Mouse (Mus musculus) liver, embryonic 14.5 days (tissue): ENCODE results near the gene Prpsap2. TPM values are rescaled to one million over a fixed set of nuclear protein-coding genes. Genes with fewer than 3 reads are reported as not detected.
"Not testable (repeated sequence)": the region's sequence is repeated elsewhere in the genome, so short reads cannot be mapped to it uniquely, and the experiment has no call there.

ENCODE experiments used
- ATAC-seq: fragments of 200-750 bp; cut with Nextera tagmentation; 2 replicates; pipeline ENCODE4 v1.8.0; 2017; ENCODE audit warnings: moderate number of reproducible peaks, mild to moderate bottlenecking, moderate library complexity; ENCODE audit not compliant: insufficient read depth
- DNase-seq, 3 experiments: peaks; one replicate each; pipeline ENCODE4 v3.0.0-alpha.2; 2012 to 2013; ENCODE audit warnings: low read depth in 3 of 3, low spot score in 3 of 3
- H3K27ac ChIP-seq: fragments of 300-500 bp; sonication (generic); 2 replicates; pipeline ENCODE4 v1.5.1; 2014; ENCODE audit warnings: moderate library complexity, mild to moderate bottlenecking, control low read depth, inconsistent platforms
- H3K27me3 ChIP-seq: fragments of 300-500 bp; sonication (generic); 2 replicates; pipeline ENCODE4 v1.6.1; 2014; ENCODE audit warnings: mild to moderate bottlenecking, low read length, moderate library complexity; ENCODE audit not compliant: control insufficient read depth, insufficient read depth
- H3K36me3 ChIP-seq: fragments of 300-500 bp; sonication (generic); replicated peaks from 2 replicates; pipeline ENCODE4 v1.6.1; 2014; ENCODE audit warnings: low read depth; ENCODE audit not compliant: control insufficient read depth, insufficient read depth
- H3K4me1 ChIP-seq, 2 experiments: fragments of 200-500 bp in 1 of 2; fragments of 300-500 bp in 1 of 2; sonication (generic) in 1 of 2; replicated peaks; 2 replicates each; pipeline ENCODE4 v1.6.1; 2012 to 2014; ENCODE audit warnings: antibody characterized with exemption in 1 of 2, inconsistent platforms in 1 of 2, low read length in 1 of 2; ENCODE audit not compliant: control insufficient read depth in 2 of 2, insufficient read depth in 2 of 2
- H3K4me2 ChIP-seq: fragments of 300-500 bp; sonication (generic); 2 replicates; pipeline ENCODE4 v1.6.1; 2014; ENCODE audit warnings: low read depth, mild to moderate bottlenecking, control low read depth, moderate library complexity
- H3K4me3 ChIP-seq, 2 experiments: fragments of 200-500 bp in 1 of 2; fragments of 300-500 bp in 1 of 2; sonication (generic) in 1 of 2; 2 replicates each; pipeline ENCODE4 v1.5.1; 2012 to 2014; ENCODE audit warnings: low read depth in 2 of 2, low read length in 2 of 2, mild to moderate bottlenecking in 2 of 2, control low read depth in 1 of 2, inconsistent platforms in 1 of 2, moderate library complexity in 1 of 2; ENCODE audit not compliant: insufficient read depth in 1 of 2
- H3K9ac ChIP-seq: fragments of 300-500 bp; sonication (generic); replicated peaks from 2 replicates; pipeline ENCODE4 v1.6.1; 2014; ENCODE audit warnings: mild to moderate bottlenecking, control low read depth, moderate library complexity
- H3K9me3 ChIP-seq: fragments of 300-500 bp; sonication (generic); 2 replicates; pipeline ENCODE4 v1.6.1; 2016; ENCODE audit warnings: low read length, mixed read lengths; ENCODE audit not compliant: control insufficient read depth
- CTCF ChIP-seq: IDR thresholded peaks from 2 replicates; pipeline ENCODE4 v1.5.1; 2016; ENCODE audit warnings: antibody characterized with exemption, low read depth, control low read depth
- EP300 ChIP-seq: IDR thresholded peaks from 2 replicates; pipeline ENCODE4 v1.6.1; 2016; ENCODE audit warnings: antibody characterized with exemption, low read depth
- WGBS: fragments of 180-500 bp; shearing (Covaris S2); extraction: QIAGEN DNeasy Blood & Tissue Kit; methylation state at CpG from one replicate; pipeline ENCODE4 v1.1.7; 2014; ENCODE audit not compliant: insufficient replicate concordance; 5-methylcytosine and 5-hydroxymethylcytosine counted together
- polyA plus RNA-seq, 2 experiments: library from polyadenylated mRNA; depleted of rRNA in 1 of 2; stranded (reverse) in 1 of 2; unstranded in 1 of 2; fragments of >200 nt; fragmentation: Nextera tagmentation in 1 of 2; extraction: Ambion mirVana in 1 of 2; gene quantifications; 2 replicates each; pipeline versions ENCODE4 v1.2.1 to v1.2.3; 2012 to 2014

Prpsap2 gene
- 5.5 and 6.9 TPM in 2 replicates for polyA plus RNA-seq (2012; rRNA removed)
- 6.1 TPM in 2 replicates for polyA plus RNA-seq (2014; fragmentation: Nextera tagmentation; extraction: Ambion mirVana)

GRCm38 (mm10) chr11:61761584-61762407, at the start of gene Prpsap2:
Gene Prpsap2 (minus strand): TSS chr11:61762088.
- Histone ChIP-seq H3K4me1 (peaks cover 15 to 25% of the 10 kb centered on the region in 2 experiments), H3K27ac (peak within 1 kb of the TSS; percentile 13), H3K36me3 (no peaks in the 10 kb centered on the region), H3K27me3 (no peaks in the 10 kb centered on the region), H3K4me3 (peak within 1 kb of the TSS; percentile 60 to 68), H3K9ac (peak within 1 kb of the TSS; percentile 63), H3K4me2 (peak within 1 kb of the TSS; percentile 73), H3K9me3 (no peaks in the 10 kb centered on the region)
- TF ChIP-seq EP300 (no peak), CTCF (no peak)
- ATAC-seq = peak; percentile 93
- DNase-seq = peak; percentile 91 to 95 (median 92)
- under 1% methylated on average over 51 of the region's 51 CpGs for WGBS

- Histone ChIP-seq H3K9me3 (no peaks in the 10 kb centered on the region), H3K27ac (no peak overlapping the region), H3K9ac (no peak overlapping the region), H3K27me3 (no peaks in the 10 kb centered on the region), H3K36me3 (no peaks in the 10 kb centered on the region), H3K4me3 (no peak overlapping the region), H3K4me1 (no peaks in the 10 kb centered on the region), H3K4me2 (no peak overlapping the region)
- ATAC-seq = no peak
- 42% methylated on average over 4 of the region's 4 CpGs for WGBS
- no peak for DNase-seq
- TF ChIP-seq EP300 = no peak
- TF ChIP-seq CTCF = no peak
Measured at GRCm38 (mm10) chr11:61809793-61810192, 47.9 kb upstream of the Prpsap2 start.

- Histone ChIP-seq H3K4me2 (no peak overlapping the region), H3K27ac (no peak overlapping the region), H3K9ac (no peak overlapping the region), H3K36me3 (no peaks in the 10 kb centered on the region), H3K27me3 (no peaks in the 10 kb centered on the region), H3K9me3 (no peaks in the 10 kb centered on the region), H3K4me3 (no peak overlapping the region), H3K4me1 (no peaks in the 10 kb centered on the region)
- ATAC-seq = no peak
- DNase-seq = no peak
- TF ChIP-seq EP300 = no peak
- no peak for TF ChIP-seq CTCF
- 79% methylated on average over 2 of the region's 2 CpGs for WGBS
Measured at GRCm38 (mm10) chr11:61808551-61809117, 46.7 kb upstream of the Prpsap2 start.

GRCm38 (mm10) chr11:61793441-61793840, 31.6 kb upstream of the Prpsap2 start:
- DNase-seq (no peak), ATAC-seq (no peak)
- 66% methylated on average over 1 of the region's 1 CpGs for WGBS

GRCm38 (mm10) chr11:61788550-61788949, 26.7 kb upstream of the Prpsap2 start:
- Histone ChIP-seq H3K4me1 (no peaks in the 10 kb centered on the region), H3K27ac (no peak overlapping the region), H3K9ac (no peak overlapping the region), H3K9me3 (no peaks in the 10 kb centered on the region), H3K4me3 (no peak overlapping the region), H3K4me2 (no peak overlapping the region), H3K27me3 (no peaks in the 10 kb centered on the region), H3K36me3 (no peaks in the 10 kb centered on the region; the same call in 1 of the 2 replicates)
- 60% methylated on average over 1 of the region's 1 CpGs for WGBS
- no peak for TF ChIP-seq CTCF
- TF ChIP-seq EP300 = no peak
- ATAC-seq (no peak), DNase-seq (no peak)

More at GRCm38 (mm10) chr11:61793441-61793840, 31.6 kb upstream of the Prpsap2 start:
- no peaks in the 10 kb centered on the region; the same call in 1 of the 2 replicates for H3K36me3 ChIP-seq
- H3K9me3 ChIP-seq = no peaks in the 10 kb centered on the region
- H3K4me2 ChIP-seq = no peak overlapping the region
- H3K4me3 ChIP-seq = no peak overlapping the region
- H3K27me3 ChIP-seq = no peaks in the 10 kb centered on the region
- H3K27ac ChIP-seq = no peak overlapping the region
- TF ChIP-seq EP300 (no peak), CTCF (no peak)
- no peaks in the 10 kb centered on the region for H3K4me1 ChIP-seq
- H3K9ac ChIP-seq = no peak overlapping the region

GRCm38 (mm10) chr11:61782526-61782925, 20.6 kb upstream of the Prpsap2 start:
- not testable (repeated sequence) for H3K4me2 ChIP-seq, ATAC-seq
- 66% methylated on average over 3 of the region's 3 CpGs for WGBS

More at GRCm38 (mm10) chr11:61782526-61782925, 20.6 kb upstream of the Prpsap2 start:
- not testable (repeated sequence) for H3K27me3 ChIP-seq, H3K4me3 ChIP-seq, DNase-seq, H3K9ac ChIP-seq, H3K4me1 ChIP-seq, H3K27ac ChIP-seq, H3K36me3 ChIP-seq, H3K9me3 ChIP-seq
